Mouse (Mus musculus) neural tube, embryonic 14.5 days (tissue): Measurements from ENCODE around the gene Gm37240. TPM values are rescaled to one million over a fixed set of nuclear protein-coding genes. Genes with fewer than 3 reads are reported as not detected.

ENCODE experiments used
- ATAC-seq: fragments of 200-750 bp; cut with Nextera tagmentation; 2 replicates; pipeline ENCODE4 v1.8.0; 2017; ENCODE audit warnings: low read depth, mild to moderate bottlenecking, moderate TSS enrichment, moderate library complexity
- H3K27ac ChIP-seq: fragments of 300-500 bp; sonication (generic); 2 replicates; pipeline ENCODE4 v1.5.1; 2014; ENCODE audit warnings: low read depth, mild to moderate bottlenecking, control low read depth, low read length, moderate library complexity, mixed read lengths
- H3K27me3 ChIP-seq: fragments of 300-500 bp; sonication (generic); 2 replicates; pipeline ENCODE4 v1.6.1; 2014; ENCODE audit warnings: low read length; ENCODE audit not compliant: control insufficient read depth, insufficient read depth
- H3K36me3 ChIP-seq: fragments of 300-500 bp; sonication (generic); 2 replicates; pipeline ENCODE4 v1.6.1; 2014; ENCODE audit warnings: low read length, mixed read lengths; ENCODE audit not compliant: control insufficient read depth, insufficient read depth
- H3K4me1 ChIP-seq: fragments of 300-500 bp; sonication (generic); 2 replicates; pipeline ENCODE4 v1.6.1; 2014; ENCODE audit warnings: low read length; ENCODE audit not compliant: control insufficient read depth, insufficient read depth
- H3K4me2 ChIP-seq: fragments of 300-500 bp; sonication (generic); 2 replicates; pipeline ENCODE4 v1.6.1; 2014; ENCODE audit warnings: mild to moderate bottlenecking, low read depth, low read length, control low read depth
- H3K4me3 ChIP-seq: fragments of 300-500 bp; sonication (generic); 2 replicates; pipeline ENCODE4 v1.5.1; 2014; ENCODE audit warnings: low read depth, low read length, control low read depth, mixed read lengths
- H3K9ac ChIP-seq: fragments of 300-500 bp; sonication (generic); replicated peaks from 2 replicates; pipeline ENCODE4 v1.6.1; 2014; ENCODE audit warnings: low read depth, mild to moderate bottlenecking, control low read depth, low read length, mixed read lengths
- H3K9me3 ChIP-seq: fragments of 300-500 bp; sonication (generic); 2 replicates; pipeline ENCODE4 v1.6.1; 2016; ENCODE audit warnings: low read length; ENCODE audit not compliant: control insufficient read depth
- WGBS: fragments of 180-500 bp; shearing (Covaris S2); extraction: QIAGEN DNeasy Blood & Tissue Kit; methylation state at CpG from one replicate; pipeline ENCODE4 v1.1.7; 2014; 5-methylcytosine and 5-hydroxymethylcytosine counted together
- polyA plus RNA-seq: library from polyadenylated mRNA; unstranded; fragments of >200 nt; fragmentation: Nextera tagmentation; extraction: Ambion mirVana; gene quantifications from 2 replicates; pipeline ENCODE4 v1.2.1, GENCODE M21; 2014

Gene Gm37240
- polyA plus RNA-seq, 1 experiment from 2014 or later = not detected

DNA sequence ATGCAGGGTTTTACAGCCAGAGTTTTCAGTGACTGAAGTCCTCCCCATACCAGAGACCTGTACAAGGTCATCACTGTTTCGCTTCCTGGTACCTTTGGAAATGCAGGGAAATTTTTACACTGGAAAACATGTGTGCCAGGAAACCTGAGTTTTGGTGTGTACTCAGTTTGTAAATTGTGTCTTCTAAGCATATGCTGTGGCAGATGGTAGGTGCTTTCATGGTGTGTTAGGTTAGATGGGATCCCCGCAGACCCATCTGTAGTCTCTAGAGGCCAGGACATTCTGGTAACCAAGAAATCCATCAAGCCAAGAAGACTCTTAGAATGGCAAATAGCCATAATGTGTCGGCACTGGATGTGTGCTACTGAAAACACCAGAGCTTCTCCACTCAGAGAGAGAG lies 352.3 kb downstream of the Gm37240 start:
- Histone ChIP-seq H3K36me3 (no peaks in the 10 kb centered on the region), H3K9ac (no peak overlapping the region), H3K27ac (no peak overlapping the region), H3K4me3 (no peak overlapping the region), H3K27me3 (no peaks in the 10 kb centered on the region), H3K4me2 (no peak overlapping the region), H3K4me1 (no peaks in the 10 kb centered on the region), H3K9me3 (no peaks in the 10 kb centered on the region)
- 64% methylated on average over 3 of the region's 3 CpGs for WGBS
- no peak for ATAC-seq

DNA sequence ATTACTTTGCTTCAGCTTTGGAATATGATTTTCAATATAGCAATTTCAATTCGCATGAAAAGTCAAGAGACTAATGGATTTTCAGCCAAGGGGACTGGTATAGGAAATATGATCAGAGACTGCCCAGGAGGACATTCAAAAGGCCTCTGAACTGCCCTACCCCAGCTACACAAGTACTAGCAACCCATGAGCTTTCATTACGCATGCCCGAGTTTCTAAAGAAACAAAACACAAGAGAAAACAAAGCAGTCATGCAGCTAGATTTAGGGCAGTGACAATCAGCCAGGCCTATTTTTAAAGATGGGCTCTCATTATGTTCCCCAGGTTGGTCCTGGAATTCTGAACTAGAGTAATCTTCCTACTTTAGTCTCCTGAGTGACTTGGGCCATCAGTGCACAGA lies 354.9 kb downstream of the Gm37240 start:
- Histone ChIP-seq H3K4me1 (no peaks in the 10 kb centered on the region), H3K36me3 (no peaks in the 10 kb centered on the region), H3K4me3 (no peak overlapping the region), H3K4me2 (no peak overlapping the region), H3K9ac (no peak overlapping the region), H3K27ac (no peak overlapping the region), H3K9me3 (no peaks in the 10 kb centered on the region), H3K27me3 (no peaks in the 10 kb centered on the region)
- no peak for ATAC-seq
- WGBS = 40% methylated on average over 3 of the region's 3 CpGs

DNA sequence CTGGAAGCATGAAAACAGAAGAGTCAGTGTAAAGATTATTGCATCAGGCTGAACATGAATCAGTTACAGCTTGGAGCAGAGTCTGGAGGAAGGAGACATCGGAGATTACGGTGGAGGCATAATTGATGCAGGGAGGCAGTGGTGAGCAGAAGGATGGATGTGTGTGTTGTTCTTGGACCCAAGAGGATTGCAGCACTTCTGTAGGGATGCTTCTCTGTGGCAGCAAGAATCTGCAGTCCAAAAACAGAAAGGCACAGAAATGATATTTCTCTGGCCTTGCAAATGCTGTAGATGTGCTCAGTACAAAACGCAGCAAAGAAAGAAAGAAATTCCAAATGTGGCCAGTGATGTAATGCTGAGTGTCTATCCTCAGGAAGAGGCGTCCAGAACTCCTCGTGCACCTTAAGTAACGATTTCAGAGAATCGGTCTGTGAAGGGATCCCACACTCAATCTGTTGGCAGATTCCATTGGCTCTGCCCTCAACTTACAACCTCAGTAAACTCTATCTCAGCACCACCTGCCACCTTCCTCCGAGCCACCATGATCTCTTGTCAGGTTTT lies 356.6 kb downstream of the Gm37240 start:
- Histone ChIP-seq H3K4me2 (no peak overlapping the region), H3K27ac (no peak overlapping the region), H3K9me3 (no peaks in the 10 kb centered on the region), H3K27me3 (no peaks in the 10 kb centered on the region), H3K4me1 (no peaks in the 10 kb centered on the region), H3K9ac (no peak overlapping the region), H3K4me3 (no peak overlapping the region), H3K36me3 (no peaks in the 10 kb centered on the region)
- no peak for ATAC-seq
- 79% methylated on average over 8 of the region's 8 CpGs for WGBS

DNA sequence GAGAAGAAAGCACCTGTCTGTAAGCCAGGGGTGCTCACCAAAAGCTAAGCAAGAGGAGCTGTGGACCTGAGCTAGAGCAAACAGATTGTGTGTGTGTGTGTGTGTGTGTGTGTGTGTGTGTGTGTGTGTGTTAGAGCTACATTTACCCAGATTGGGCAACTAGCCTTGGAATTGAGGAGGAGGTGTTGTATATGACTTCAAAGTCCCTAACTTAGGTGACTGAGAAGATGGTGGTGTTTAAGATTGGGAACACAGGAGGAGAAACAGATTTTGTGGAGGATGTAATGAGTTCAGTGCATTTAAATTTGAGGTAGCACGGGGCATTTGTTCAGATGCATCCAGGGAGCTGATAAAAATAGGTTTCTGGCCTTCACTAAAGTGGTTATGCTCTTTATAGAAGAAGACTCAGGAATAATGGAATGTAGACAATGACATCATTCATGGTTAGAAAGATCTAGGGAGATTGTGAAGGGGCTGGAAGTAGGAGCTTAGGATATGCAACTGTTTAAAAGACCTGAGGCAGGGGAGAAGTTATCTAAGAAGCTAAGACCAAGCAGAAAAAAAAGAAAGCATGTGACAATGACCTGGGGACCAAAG lies 365.9 kb downstream of the Gm37240 start:
- Histone ChIP-seq H3K27me3 (no peaks in the 10 kb centered on the region), H3K4me3 (no peak overlapping the region), H3K36me3 (no peaks in the 10 kb centered on the region), H3K27ac (no peak overlapping the region), H3K9me3 (no peaks in the 10 kb centered on the region), H3K4me1 (0 out of 2 replicates have a peak, but pooled peaks cover 2% of the 10 kb centered on the region), H3K9ac (no peak overlapping the region), H3K4me2 (no peak overlapping the region)
- WGBS = 83% methylated on average over 1 of the region's 1 CpGs
- no peak for ATAC-seq

DNA sequence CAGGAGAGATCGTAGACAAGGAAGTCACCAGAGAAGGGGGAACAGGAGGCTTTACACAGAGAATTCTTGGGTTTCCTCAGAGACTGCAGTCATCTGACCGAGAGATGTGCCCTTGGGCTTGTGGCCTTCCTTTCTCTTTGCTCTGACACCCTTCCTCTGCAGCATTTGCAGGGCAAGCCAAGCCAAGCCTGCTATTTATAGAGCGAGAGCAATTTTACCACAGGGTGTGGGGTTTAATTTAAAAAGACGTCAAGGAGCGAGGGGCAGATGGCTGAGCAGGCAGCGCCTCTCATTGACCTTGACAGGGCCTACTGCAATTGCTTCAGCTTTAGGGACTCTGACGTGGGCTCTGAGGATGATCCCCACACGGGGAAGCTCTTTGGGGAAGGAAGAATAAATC lies 368.6 kb downstream of the Gm37240 start:
- Histone ChIP-seq H3K9ac (no peak overlapping the region), H3K4me1 (0 out of 2 replicates have a peak, but pooled peaks cover 2% of the 10 kb centered on the region), H3K9me3 (no peaks in the 10 kb centered on the region), H3K4me3 (no peak overlapping the region), H3K27ac (no peak overlapping the region), H3K27me3 (no peaks in the 10 kb centered on the region), H3K36me3 (no peaks in the 10 kb centered on the region), H3K4me2 (no peak overlapping the region)
- 69% methylated on average over 8 of the region's 8 CpGs for WGBS
- ATAC-seq = no peak

DNA sequence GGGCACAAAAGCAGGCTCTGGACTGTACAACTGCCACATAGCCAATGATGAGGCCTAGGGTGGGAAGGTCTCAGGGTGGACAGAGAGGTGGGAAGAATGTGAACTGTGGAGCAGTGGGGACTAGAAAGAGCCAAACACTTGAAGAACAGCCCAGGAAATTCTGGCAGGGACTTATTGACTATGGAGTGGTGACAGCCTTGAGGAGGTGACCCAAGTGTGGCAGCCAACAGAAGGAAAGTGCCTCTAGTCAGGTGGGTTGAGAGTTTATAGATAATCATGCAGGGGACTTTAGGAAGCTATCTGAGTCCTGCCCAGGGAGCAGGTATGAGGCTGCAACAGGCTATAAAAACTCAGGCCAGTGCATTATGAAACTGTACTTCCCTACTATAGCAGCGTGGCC lies 369.2 kb downstream of the Gm37240 start:
- no peak overlapping the region for H3K9ac ChIP-seq
- H3K27me3 ChIP-seq = no peaks in the 10 kb centered on the region
- H3K27ac ChIP-seq = no peak overlapping the region
- H3K9me3 ChIP-seq = no peaks in the 10 kb centered on the region
- H3K4me1 ChIP-seq = 0 out of 2 replicates have a peak, but pooled peaks cover 2% of the 10 kb centered on the region
- no peak for ATAC-seq
- H3K4me2 ChIP-seq = no peak overlapping the region
- WGBS = 84% methylated on average over 1 of the region's 1 CpGs
- H3K36me3 ChIP-seq = no peaks in the 10 kb centered on the region
- no peak overlapping the region for H3K4me3 ChIP-seq

DNA sequence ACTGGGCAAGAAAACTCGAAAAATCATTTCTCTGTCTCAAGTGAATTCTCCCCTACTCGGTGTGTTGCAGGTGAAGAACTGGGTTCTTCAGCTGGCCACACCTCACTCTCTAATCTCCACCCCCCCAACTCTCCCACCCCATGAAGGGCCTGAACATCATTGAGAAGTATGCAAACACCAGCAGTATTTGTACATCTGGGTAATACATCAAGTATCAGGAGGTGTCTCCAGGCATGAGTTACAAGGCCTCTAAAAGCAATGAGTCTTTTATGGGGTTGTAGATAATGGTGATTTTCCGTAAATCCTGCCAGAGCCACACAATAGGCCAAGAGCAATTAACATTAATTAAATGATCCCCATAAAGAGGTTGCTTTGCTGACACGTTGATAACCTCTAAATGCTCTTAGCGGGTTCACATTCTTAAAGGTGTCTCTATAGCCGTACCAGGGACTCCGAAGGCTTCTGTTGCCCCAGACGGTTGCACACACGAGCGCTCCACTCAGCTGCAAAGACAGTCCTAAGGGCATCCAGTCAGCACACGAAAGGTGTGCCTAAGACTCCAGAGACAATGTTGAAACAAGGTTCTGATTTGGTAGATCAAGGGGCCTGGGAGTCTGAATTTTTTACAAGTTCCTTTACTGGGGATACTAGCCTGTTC lies 370.4 kb downstream of the Gm37240 start:
- Histone ChIP-seq H3K4me1 (0 out of 2 replicates have a peak, but pooled peaks cover 2% of the 10 kb centered on the region), H3K27me3 (no peaks in the 10 kb centered on the region), H3K4me2 (no peak overlapping the region), H3K27ac (no peak overlapping the region), H3K36me3 (no peaks in the 10 kb centered on the region), H3K9me3 (no peaks in the 10 kb centered on the region), H3K9ac (no peak overlapping the region), H3K4me3 (no peak overlapping the region)
- ATAC-seq = 0 out of 2 replicates have a peak, but pooled peaks have one; percentile 41
- WGBS = 25% methylated on average over 11 of the region's 11 CpGs

DNA sequence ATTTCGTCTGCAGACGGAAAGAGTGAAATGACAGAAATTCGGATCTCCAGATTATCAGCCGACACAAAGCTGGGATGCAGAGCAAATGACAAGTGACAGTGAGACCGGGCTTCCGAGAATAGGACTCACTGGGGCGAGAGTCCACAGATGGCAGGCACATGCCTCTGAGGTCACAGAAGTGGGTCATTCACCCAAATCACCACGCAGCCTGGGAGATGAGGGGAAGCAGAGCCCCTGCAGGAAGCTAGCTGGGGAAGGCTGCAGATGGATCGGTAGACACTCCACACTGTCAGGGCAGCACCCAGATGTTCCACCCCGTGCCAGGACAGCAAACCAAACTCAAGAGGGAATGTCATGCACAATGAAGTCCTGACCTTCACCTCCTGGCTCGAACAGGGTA lies 372.6 kb downstream of the Gm37240 start:
- H3K4me2 ChIP-seq = no peak overlapping the region
- H3K27me3 ChIP-seq = no peaks in the 10 kb centered on the region
- no peaks in the 10 kb centered on the region for H3K9me3 ChIP-seq
- no peaks in the 10 kb centered on the region for H3K36me3 ChIP-seq
- H3K4me3 ChIP-seq = no peak overlapping the region
- WGBS = 89% methylated on average over 11 of the region's 11 CpGs
- H3K9ac ChIP-seq = no peak overlapping the region
- no peak for ATAC-seq
- 0 out of 2 replicates have a peak, but pooled peaks cover 2% of the 10 kb centered on the region for H3K4me1 ChIP-seq
- no peak overlapping the region for H3K27ac ChIP-seq

DNA sequence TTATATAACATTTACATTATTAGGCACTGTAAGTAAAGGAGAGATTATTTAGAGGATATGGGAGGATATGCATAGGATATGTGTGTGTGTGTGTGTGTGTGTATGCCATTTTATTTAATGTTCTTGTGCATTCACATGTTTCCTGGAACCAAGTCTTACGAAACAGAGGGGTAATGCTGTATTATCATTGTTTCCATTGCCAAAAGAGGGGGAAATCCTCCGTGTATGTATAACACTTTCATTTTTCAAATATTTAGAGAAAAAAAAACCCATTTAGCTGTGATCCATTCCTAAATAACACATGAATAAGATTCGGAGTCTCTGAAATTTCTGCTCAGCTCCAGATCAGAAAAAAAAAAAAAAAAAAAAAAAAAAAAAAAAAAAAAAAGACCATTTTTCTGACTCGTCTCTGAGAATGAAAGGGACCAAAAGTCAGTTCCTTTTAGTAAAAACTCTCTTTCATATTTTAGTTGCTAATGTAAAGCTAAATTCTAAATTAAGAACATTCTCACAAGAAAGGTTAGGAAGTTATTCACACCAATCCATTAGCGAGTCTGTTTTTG lies 378.5 kb downstream of the Gm37240 start:
- no peak for ATAC-seq
- Histone ChIP-seq H3K27ac (no peak overlapping the region), H3K9ac (no peak overlapping the region), H3K36me3 (no peaks in the 10 kb centered on the region), H3K27me3 (no peaks in the 10 kb centered on the region), H3K4me1 (no peaks in the 10 kb centered on the region), H3K4me3 (no peak overlapping the region), H3K4me2 (no peak overlapping the region), H3K9me3 (no peaks in the 10 kb centered on the region)
- WGBS = 92% methylated on average over 5 of the region's 5 CpGs
